In genomic region chr12:116595727-116596126, GRCm38 (mm10) we compare ENCODE assay signal across 26 mouse cellular contexts.
A peak's percentile ranks its signal among the peaks of the same experiment; 100 is the strongest.
DNase-seq lines count a peak whose midpoint lies in the region; ATAC-seq and TF ChIP-seq lines count a peak whose summit lies in the region.
"Had no signal": no experiment of that assay in that cellular context is flagged by ENCODE, and none has a peak within 500 bp of the region (broad histone marks: within the 10 kb centered on the region; RNA-seq: fewer than 3 reads in every experiment).

No protein-coding gene starts in this region.

- no peak overlapping the region for H3K27ac ChIP-seq in heart, embryonic 10.5 days
- H3K27ac ChIP-seq in CH12.LX (ENCODE audit: insufficient read depth, low read depth): peak overlapping the region; percentile 97
- H3K27ac ChIP-seq: forebrain, embryonic 12.5 days; heart, embryonic 13.5 days; hindbrain, embryonic 14.5 days; hindbrain, postnatal 0 days had no signal

- no peaks in the 10 kb centered on the region for H3K9me3 ChIP-seq in heart, embryonic 10.5 days
- no peaks in the 10 kb centered on the region for H3K9me3 ChIP-seq in CH12.LX (replicated peaks; ENCODE audit: low read length)
- H3K9me3 ChIP-seq: forebrain, embryonic 12.5 days; forebrain, embryonic 15.5 days; heart, embryonic 13.5 days had no signal

- TF ChIP-seq EP300 in CH12.LX (IDR thresholded peaks at IDR 0.05; ENCODE audit: low read length): peak; percentile 91

- H3K9ac ChIP-seq in CH12.LX (ENCODE audit: insufficient read depth, low read depth): peak overlapping the region; percentile 36
- H3K9ac ChIP-seq: forebrain, embryonic 12.5 days; forebrain, embryonic 15.5 days; heart, embryonic 13.5 days; hindbrain, embryonic 14.5 days had no signal

- dilution Hi-C loops in CH12.LX (cut with MboI; ENCODE audit: extremely low pct_ligation_motif_present, extremely low pct_unique_long_range_greater_than_20kb, low sequenced_read_pairs): no loop called here

- no peak overlapping the region for H3K4me3 ChIP-seq in heart, embryonic 10.5 days
- H3K4me3 ChIP-seq in CH12.LX (replicated peaks in 1 of 3; ENCODE audit: low read depth in 2 of 3, low read length in 2 of 3, poor library complexity in 1 of 3): peak overlapping the region in 1 of 3 experiments; percentile 65
- H3K4me3 ChIP-seq: forebrain, embryonic 12.5 days; forebrain, embryonic 15.5 days; heart, embryonic 13.5 days had no signal

- H3K36me3 ChIP-seq in heart, embryonic 10.5 days: no peaks in the 10 kb centered on the region
- H3K36me3 ChIP-seq in CH12.LX (replicated peaks in 1 of 2; ENCODE audit: control insufficient read depth in 1 of 2, insufficient read depth in 1 of 2, low read length in 1 of 2): no peaks in the 10 kb centered on the region
- H3K36me3 ChIP-seq: forebrain, embryonic 12.5 days; forebrain, embryonic 15.5 days; heart, embryonic 13.5 days had no signal

- in situ Hi-C loops in CH12.LX (cut with MboI; ENCODE audit: low pct_ligation_motif_present, low pct_unique_long_range_greater_than_20kb, low sequenced_read_pairs): loop anchor here (10.0 to 25.0 kb wide), 2 partner anchors 61 to 333 kb away; partner anchors contain the start of gene Wdr60

- peak; percentile 52 for ATAC-seq in megakaryocyte, adult 5-6 weeks (ENCODE audit: poor library complexity, severe bottlenecking)
- no peak for ATAC-seq in erythroblast, adult 5-6 weeks (replicated peaks; ENCODE audit: low FRiP score, poor library complexity, severe bottlenecking)
- ATAC-seq: activated CD4-positive, CD25-positive, alpha-beta regulatory T cell, adult 4 months; CD4-positive, CD25-positive, alpha-beta regulatory T cell, adult 4 months; forebrain, embryonic 15.5 days; hindbrain, postnatal 0 days; inflammation-experienced regulatory T-cells, adult 6 months had no signal

- no peaks in the 10 kb centered on the region for H3K4me1 ChIP-seq in heart, embryonic 10.5 days
- H3K4me1 ChIP-seq in CH12.LX (ENCODE audit: control insufficient read depth in 1 of 2, insufficient read depth in 2 of 2): peaks cover 32 to 48% of the 10 kb centered on the region in 2 experiments

- 93% methylated on average over 4 of the region's 4 CpGs for whole genome bisulfite sequencing in heart, embryonic 10.5 days

- H3K27me3 ChIP-seq in heart, embryonic 10.5 days (ENCODE audit: insufficient read depth, poor library complexity, severe bottlenecking): no peaks in the 10 kb centered on the region
- no peaks in the 10 kb centered on the region for H3K27me3 ChIP-seq in CH12.LX (replicated peaks)
- H3K27me3 ChIP-seq: forebrain, embryonic 12.5 days; forebrain, embryonic 15.5 days; heart, embryonic 13.5 days had no signal

- TF ChIP-seq POLR2A in CH12.LX (IDR thresholded peaks at IDR 0.05; ENCODE audit: low read depth, low read length): no peak

- TF ChIP-seq RAD21 in CH12.LX (IDR thresholded peaks at IDR 0.05; ENCODE audit: low read depth, low read length): no peak

- no peak for TF ChIP-seq CTCF in CH12.LX (conservative IDR thresholded peaks at IDR 0.05 in 1 of 2, IDR thresholded peaks at IDR 0.05 in 1 of 2; ENCODE audit: low read depth in 2 of 2, low read length in 2 of 2)

- DNase-seq in heart, adult 11 months: peak; percentile 68
- no peak for DNase-seq in heart, embryonic 10.5 days (ENCODE audit: low spot score)
- DNase-seq in CH12.LX (ENCODE audit: extremely low read depth): peak; percentile 79
- no peak for DNase-seq in testis, postnatal 14 days (ENCODE audit: low spot score)
- no peak for DNase-seq in thymus, postnatal 25 days
- DNase-seq: adrenal gland, adult 8-10 months; adrenal gland, postnatal 25 days; cerebellum, adult 11-12 months; cerebellum, adult 8-10 months; cerebellum, postnatal 10 days; cerebellum, postnatal 36 days; gastrocnemius, postnatal 10 days; gastrocnemius, postnatal 36 days; heart, adult 18-20 months; heart, postnatal 14 days; heart, postnatal 4 days had no signal

- H3K79me2 ChIP-seq in CH12.LX (replicated peaks; ENCODE audit: control insufficient read depth, extremely low read depth, insufficient read depth, poor library complexity, severe bottlenecking): no peaks in the 10 kb centered on the region

- peak overlapping the region; percentile 47; the same call in 1 of the 2 replicates for H3K4me2 ChIP-seq in CH12.LX (ENCODE audit: insufficient read depth, low read depth, poor library complexity, severe bottlenecking)
- H3K4me2 ChIP-seq: forebrain, embryonic 12.5 days; forebrain, embryonic 15.5 days; heart, embryonic 13.5 days; hindbrain, embryonic 14.5 days had no signal

TF ChIP-seq in CH12.LX, 34 proteins besides CTCF, POLR2A, EP300 and RAD21:
- peak; percentile 96 for TF ChIP-seq IRF4 (IDR thresholded peaks at IDR 0.05; ENCODE audit: low read depth, low read length)
- TF ChIP-seq MAFK (IDR thresholded peaks at IDR 0.05; ENCODE audit: insufficient replicate concordance, low read length): no peak
- 0 out of 2 replicates have a peak, but pooled peaks have one; percentile 14 for TF ChIP-seq ELF1 (IDR thresholded peaks at IDR 0.05; ENCODE audit: low read depth, low read length)
- no peak for TF ChIP-seq JUND (conservative IDR thresholded peaks at IDR 0.05; ENCODE audit: low read depth, low read length)
- no peak for TF ChIP-seq CHD2 (IDR thresholded peaks at IDR 0.05; ENCODE audit: low read length)
- TF ChIP-seq KAT2A (IDR thresholded peaks at IDR 0.05; ENCODE audit: insufficient replicate concordance, low read length): no peak
- no peak for TF ChIP-seq TBP (conservative IDR thresholded peaks at IDR 0.05; ENCODE audit: low read depth, low read length)
- TF ChIP-seq ETS1 (conservative IDR thresholded peaks at IDR 0.05; ENCODE audit: low read depth, low read length): peak; percentile 68
- TF ChIP-seq PAX5 (IDR thresholded peaks at IDR 0.05; ENCODE audit: low read length): no peak
- no peak for TF ChIP-seq UBTF (IDR thresholded peaks at IDR 0.05; ENCODE audit: low read depth, low read length)
- no peak for TF ChIP-seq SMC3 (IDR thresholded peaks at IDR 0.05; ENCODE audit: low read depth, low read length)
- TF ChIP-seq GABPA (IDR thresholded peaks at IDR 0.05; ENCODE audit: insufficient replicate concordance, low read depth, low read length): no peak
- no peak for TF ChIP-seq RCOR1 (conservative IDR thresholded peaks at IDR 0.05; ENCODE audit: low read depth, low read length)
- peak; percentile 20; the same call in 1 of the 2 replicates for TF ChIP-seq BHLHE40 (IDR thresholded peaks at IDR 0.05; ENCODE audit: low read depth, low read length)
- TF ChIP-seq USF1 (IDR thresholded peaks at IDR 0.05; ENCODE audit: low read depth, low read length): peak; percentile 4; the same call in 1 of the 2 replicates
- no peak for TF ChIP-seq MAX (IDR thresholded peaks at IDR 0.05; ENCODE audit: low read length)
- 0 out of 2 replicates have a peak, but pooled peaks have one; percentile 28 for TF ChIP-seq MEF2A (IDR thresholded peaks at IDR 0.05; ENCODE audit: borderline replicate concordance, low read depth, low read length)
- TF ChIP-seq MYC (IDR thresholded peaks at IDR 0.05; ENCODE audit: low read depth, low read length): peak; percentile 50; the same call in 1 of the 2 replicates

Comparison
In these comparisons a context has a peak if more than half of its experiments do, and no peak if none do; other contexts are left out.
1. DNase-seq: peak in heart, adult 11 months (single experiment) and CH12.LX (single experiment); none in heart, embryonic 10.5 days (single experiment), testis, postnatal 14 days (single experiment) and thymus, postnatal 25 days (single experiment).